Mouse (Mus musculus): ENCODE data around the gene Abcc1. TPM values are rescaled to one million over a fixed set of nuclear protein-coding genes. Genes with fewer than 3 reads are reported as not detected.

Abcc1 gene
- polyA plus RNA-seq, 1 experiment from 2014 or later: 5.0 TPM

GRCm38 (mm10) chr16:14362099-14362820 lies 902 bp downstream of the Abcc1 start:
- Histone ChIP-seq H3K4me1 (ENCODE audit: insufficient read depth, low read depth, low read length) (peaks cover 4% of the 10 kb centered on the region; the same call in 1 of the 2 replicates), H3K9ac (replicated peaks; ENCODE audit: low read depth) (peak overlapping the region; percentile 55; the same call in 1 of the 2 replicates), H3K27ac (ENCODE audit: low read length) (no peak overlapping the region), H3K9me3 (ENCODE audit: low read length) (no peaks in the 10 kb centered on the region), H3K4me3 (ENCODE audit: low read depth, low read length) (peak overlapping the region; percentile 66), H3K27me3 (replicated peaks; ENCODE audit: insufficient read depth, low read length) (no peaks in the 10 kb centered on the region), H3K4me2 (replicated peaks; ENCODE audit: low read depth, low read length) (peak overlapping the region; percentile 92), H3K36me3 (ENCODE audit: insufficient read depth, low read length) (no peaks in the 10 kb centered on the region)
- DNase-seq (ENCODE audit: low spot score) (peak; percentile 39), ATAC-seq (no peak)
- WGBS: 30% methylated on average over 7 of the region's 7 CpGs
- no peak for TF ChIP-seq EP300 (IDR thresholded peaks at IDR 0.05)
- TF ChIP-seq CTCF (IDR thresholded peaks at IDR 0.05): no peak

DNA sequence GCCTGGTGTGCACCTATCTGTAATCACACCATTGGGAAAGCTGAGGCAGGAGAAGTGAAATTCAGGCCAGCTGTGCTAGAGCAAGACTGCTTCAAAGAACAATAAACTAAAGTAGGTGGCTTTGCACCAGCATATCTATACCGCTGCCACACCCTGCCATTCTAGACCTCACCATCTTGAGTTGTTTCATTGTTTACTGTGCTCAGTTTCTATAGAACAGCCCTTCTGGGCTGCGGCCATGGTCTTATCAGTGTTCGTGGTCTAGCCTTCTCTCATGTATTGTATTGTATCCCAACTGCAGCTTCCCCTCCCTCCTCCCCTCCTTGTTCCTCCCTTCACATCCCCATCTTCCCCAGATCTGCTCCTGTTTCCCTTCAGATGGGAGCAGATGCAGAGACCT lies 2.1 kb downstream of the Abcc1 start:
- WGBS: 89% methylated on average over 3 of the region's 3 CpGs
- H3K27me3 ChIP-seq (replicated peaks; ENCODE audit: insufficient read depth, low read length): no peaks in the 10 kb centered on the region
- TF ChIP-seq CTCF (IDR thresholded peaks at IDR 0.05): no peak
- TF ChIP-seq EP300 (IDR thresholded peaks at IDR 0.05): no peak
- no peaks in the 10 kb centered on the region for H3K9me3 ChIP-seq (ENCODE audit: low read length)
- no peak overlapping the region for H3K4me2 ChIP-seq (replicated peaks; ENCODE audit: low read depth, low read length)
- H3K9ac ChIP-seq (replicated peaks; ENCODE audit: low read depth): no peak overlapping the region
- ATAC-seq (no peak), DNase-seq (ENCODE audit: low spot score) (no peak)
- H3K4me3 ChIP-seq (ENCODE audit: low read depth, low read length): no peak overlapping the region
- peaks cover 4% of the 10 kb centered on the region; the same call in 1 of the 2 replicates for H3K4me1 ChIP-seq (ENCODE audit: insufficient read depth, low read depth, low read length)
- H3K36me3 ChIP-seq (ENCODE audit: insufficient read depth, low read length): no peaks in the 10 kb centered on the region
- no peak overlapping the region for H3K27ac ChIP-seq (ENCODE audit: low read length)

DNA sequence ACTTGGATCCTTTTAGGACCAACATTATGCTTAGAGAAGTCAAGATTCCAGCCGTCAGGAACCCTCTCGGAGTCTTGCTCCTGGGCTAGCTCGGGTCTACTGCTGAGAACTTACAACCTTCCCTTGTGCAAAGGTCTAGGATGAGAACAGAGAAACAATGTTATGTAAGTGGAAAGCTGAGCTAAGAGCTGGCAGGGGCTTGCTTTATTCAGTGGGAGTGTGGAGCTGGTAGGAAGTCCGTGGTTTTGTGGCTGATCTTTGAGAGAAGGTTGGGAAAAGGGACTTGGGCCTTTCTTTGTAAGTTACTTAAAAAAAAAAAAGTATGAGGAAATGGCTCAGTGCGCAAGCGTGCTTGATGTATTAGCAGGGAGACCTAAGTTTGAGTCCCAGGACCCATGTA lies 2.7 kb downstream of the Abcc1 start:
- H3K9ac ChIP-seq (replicated peaks; ENCODE audit: low read depth): no peak overlapping the region
- DNase-seq (ENCODE audit: low spot score): no peak

DNA sequence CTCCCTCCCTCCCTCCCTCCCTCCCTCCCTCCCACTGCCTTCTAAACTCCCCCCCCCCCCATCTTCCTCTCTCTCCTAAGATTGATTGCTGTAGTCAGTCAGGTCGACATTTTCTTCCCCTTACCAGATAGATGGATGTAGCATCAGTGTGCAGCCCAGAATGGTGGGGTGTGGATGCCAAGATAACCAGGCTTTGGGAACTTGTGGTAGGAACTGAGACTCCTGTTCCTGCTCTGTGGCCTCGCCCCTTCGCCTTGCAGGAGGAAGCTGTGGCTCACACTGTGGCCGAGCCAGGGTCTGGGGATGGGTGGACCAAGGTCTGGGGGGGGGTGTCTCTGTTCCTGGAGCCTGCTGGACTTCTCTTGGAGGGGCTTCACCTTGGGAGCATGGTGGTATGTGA lies 4.1 kb downstream of the Abcc1 start:
- no peaks in the 10 kb centered on the region for H3K27me3 ChIP-seq (replicated peaks; ENCODE audit: insufficient read depth, low read length)
- ATAC-seq (no peak), DNase-seq (ENCODE audit: low spot score) (no peak)
- H3K9ac ChIP-seq (replicated peaks; ENCODE audit: low read depth): no peak overlapping the region
- TF ChIP-seq EP300 (IDR thresholded peaks at IDR 0.05) (no peak), CTCF (IDR thresholded peaks at IDR 0.05) (no peak)
- H3K4me2 ChIP-seq (replicated peaks; ENCODE audit: low read depth, low read length): no peak overlapping the region
- H3K4me3 ChIP-seq (ENCODE audit: low read depth, low read length): no peak overlapping the region
- H3K36me3 ChIP-seq (ENCODE audit: insufficient read depth, low read length): no peaks in the 10 kb centered on the region
- H3K27ac ChIP-seq (ENCODE audit: low read length): no peak overlapping the region
- no peaks in the 10 kb centered on the region for H3K9me3 ChIP-seq (ENCODE audit: low read length)
- peaks cover 4% of the 10 kb centered on the region; the same call in 1 of the 2 replicates for H3K4me1 ChIP-seq (ENCODE audit: insufficient read depth, low read depth, low read length)
- WGBS: 60% methylated on average over 4 of the region's 4 CpGs

More for the DNA sequence above, 2.7 kb downstream of the Abcc1 start:
- no peaks in the 10 kb centered on the region for H3K36me3 ChIP-seq (ENCODE audit: insufficient read depth, low read length)
- no peak overlapping the region for H3K4me2 ChIP-seq (replicated peaks; ENCODE audit: low read depth, low read length)
- H3K27ac ChIP-seq (ENCODE audit: low read length): no peak overlapping the region
- ATAC-seq: no peak
- no peaks in the 10 kb centered on the region for H3K9me3 ChIP-seq (ENCODE audit: low read length)
- TF ChIP-seq EP300 (IDR thresholded peaks at IDR 0.05): no peak
- no peak for TF ChIP-seq CTCF (IDR thresholded peaks at IDR 0.05)
- no peaks in the 10 kb centered on the region for H3K27me3 ChIP-seq (replicated peaks; ENCODE audit: insufficient read depth, low read length)
- no peak overlapping the region for H3K4me3 ChIP-seq (ENCODE audit: low read depth, low read length)
- H3K4me1 ChIP-seq (ENCODE audit: insufficient read depth, low read depth, low read length): peaks cover 4% of the 10 kb centered on the region; the same call in 1 of the 2 replicates
- 92% methylated on average over 6 of the region's 6 CpGs for WGBS

DNA sequence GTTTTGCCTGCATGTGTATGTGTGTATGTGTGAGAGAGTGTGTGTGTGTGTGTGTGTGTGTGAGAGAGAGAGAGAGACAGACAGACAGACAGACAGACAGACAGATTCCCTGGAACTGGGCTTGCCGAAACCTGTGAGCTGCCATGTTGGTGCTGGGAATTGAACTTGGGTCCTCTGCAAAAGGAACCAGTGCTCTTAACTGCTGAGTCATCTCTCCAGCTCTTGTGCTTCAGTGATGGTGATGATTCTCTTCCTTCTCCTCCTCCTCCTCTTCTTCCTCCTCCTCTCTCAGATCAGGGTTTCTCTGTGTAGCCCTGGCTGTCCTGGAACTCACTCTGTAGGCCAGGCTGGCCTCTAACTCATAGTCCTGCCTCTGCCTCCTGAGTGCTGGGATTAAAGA lies 4.7 kb downstream of the Abcc1 start:
- Histone ChIP-seq H3K36me3 (ENCODE audit: insufficient read depth, low read length) (no peaks in the 10 kb centered on the region), H3K27ac (ENCODE audit: low read length) (no peak overlapping the region), H3K27me3 (replicated peaks; ENCODE audit: insufficient read depth, low read length) (no peaks in the 10 kb centered on the region), H3K4me1 (ENCODE audit: insufficient read depth, low read depth, low read length) (peaks cover 3% of the 10 kb centered on the region; the same call in 1 of the 2 replicates), H3K4me3 (ENCODE audit: low read depth, low read length) (no peak overlapping the region), H3K4me2 (replicated peaks; ENCODE audit: low read depth, low read length) (no peak overlapping the region), H3K9me3 (ENCODE audit: low read length) (no peaks in the 10 kb centered on the region), H3K9ac (replicated peaks; ENCODE audit: low read depth) (no peak overlapping the region)
- DNase-seq (ENCODE audit: low spot score): no peak
- WGBS: 90% methylated on average over 1 of the region's 1 CpGs
- TF ChIP-seq EP300 (IDR thresholded peaks at IDR 0.05): no peak
- no peak for TF ChIP-seq CTCF (IDR thresholded peaks at IDR 0.05)
- no peak for ATAC-seq

GRCm38 (mm10) chr16:14371367-14371766 lies 10.0 kb downstream of the Abcc1 start:
- no peaks in the 10 kb centered on the region for H3K36me3 ChIP-seq (ENCODE audit: insufficient read depth, low read length)
- no peak overlapping the region for H3K4me3 ChIP-seq (ENCODE audit: low read depth, low read length)
- peaks cover 3% of the 10 kb centered on the region; the same call in 1 of the 2 replicates for H3K4me1 ChIP-seq (ENCODE audit: insufficient read depth, low read depth, low read length)
- H3K9me3 ChIP-seq (ENCODE audit: low read length): no peaks in the 10 kb centered on the region
- DNase-seq (ENCODE audit: low spot score) (peak; percentile 11), ATAC-seq (peak; percentile 25)
- 66% methylated on average over 1 of the region's 1 CpGs for WGBS
- no peak overlapping the region for H3K27ac ChIP-seq (ENCODE audit: low read length)
- no peak overlapping the region for H3K9ac ChIP-seq (replicated peaks; ENCODE audit: low read depth)
- TF ChIP-seq CTCF (IDR thresholded peaks at IDR 0.05): no peak
- no peak for TF ChIP-seq EP300 (IDR thresholded peaks at IDR 0.05)
- no peaks in the 10 kb centered on the region for H3K27me3 ChIP-seq (replicated peaks; ENCODE audit: insufficient read depth, low read length)
- H3K4me2 ChIP-seq (replicated peaks; ENCODE audit: low read depth, low read length): no peak overlapping the region
